Mouse (Mus musculus): ENCODE results near the gene Myo3b.

- TF ChIP-seq POLR2A (IDR thresholded peaks at IDR 0.05; ENCODE audit: insufficient read length, low read depth), result no peak
- no peak for TF ChIP-seq E2F4 (IDR thresholded peaks at IDR 0.05; ENCODE audit: insufficient read depth)
- TF ChIP-seq MAX (IDR thresholded peaks at IDR 0.05; ENCODE audit: low read depth), result no peak
- no peak for TF ChIP-seq CEBPB (IDR thresholded peaks at IDR 0.05; ENCODE audit: insufficient read depth, poor library complexity, severe bottlenecking)
- no peak for TF ChIP-seq USF1 (IDR thresholded peaks at IDR 0.05; ENCODE audit: low read depth)
- TF ChIP-seq MYOG (IDR thresholded peaks at IDR 0.05; ENCODE audit: control insufficient read depth in 1 of 3, insufficient read depth in 1 of 3, insufficient read length in 2 of 3, low read depth in 2 of 3), result no peak
These were observed 1.7 kb upstream of the Myo3b start for GRCm38 (mm10) chr2:70037221-70037620.

Measured in myocyte (in vitro differentiated cells).